Mouse (Mus musculus): ENCODE measurements around the gene Slc27a2.
"Not testable (repeated sequence)": the region's sequence is repeated elsewhere in the genome, so short reads cannot be mapped to it uniquely, and the experiment has no call there.

Gene Slc27a2

DNA sequence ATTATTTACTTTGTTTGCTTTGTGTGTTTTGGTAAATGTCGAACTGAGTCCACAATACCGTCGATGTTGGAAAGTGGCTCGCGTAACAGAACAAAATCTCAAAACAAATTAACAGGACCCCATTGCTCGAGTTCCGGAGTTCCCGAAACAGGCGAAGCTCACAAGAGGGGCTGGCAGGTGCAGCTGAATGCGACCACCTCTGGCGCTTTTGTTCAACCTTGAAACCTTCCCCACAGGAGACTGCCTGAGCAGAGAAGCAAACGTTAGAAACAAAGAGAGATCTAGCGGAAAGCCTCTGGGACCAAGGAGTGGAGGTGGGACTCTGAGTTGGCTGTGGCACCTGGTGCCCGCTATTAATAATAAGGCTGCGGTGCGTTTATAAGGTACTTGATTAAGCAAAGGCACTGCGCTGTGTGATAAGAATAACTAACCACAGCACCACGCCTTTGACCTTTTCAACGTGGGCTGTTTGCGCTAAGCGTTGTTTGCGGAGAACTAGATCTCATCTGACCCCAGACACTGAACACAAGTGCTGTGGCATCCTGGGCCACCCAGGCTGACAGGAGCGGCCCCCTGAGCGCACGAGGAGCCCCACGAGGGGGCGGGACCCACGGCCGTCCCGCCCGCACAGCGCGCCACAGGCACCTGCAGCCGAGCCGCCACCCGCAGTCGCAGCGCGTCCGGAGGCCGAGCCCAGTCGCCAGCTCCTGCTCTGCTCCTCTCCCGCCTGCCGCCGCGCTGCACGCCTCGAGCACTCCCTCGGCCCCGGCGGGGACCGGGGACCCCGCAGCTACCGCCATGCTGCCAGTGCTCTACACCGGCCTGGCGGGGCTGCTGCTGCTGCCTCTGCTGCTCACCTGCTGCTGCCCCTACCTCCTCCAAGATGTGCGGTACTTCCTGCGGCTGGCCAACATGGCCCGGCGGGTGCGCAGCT lies at the start of gene Slc27a2:
Slc27a2 (plus strand) TSS at position 51 of the 934 bp plus-strand sequence.
- no peak for DNase-seq (ENCODE audit: low spot score in 2 of 2)

DNA sequence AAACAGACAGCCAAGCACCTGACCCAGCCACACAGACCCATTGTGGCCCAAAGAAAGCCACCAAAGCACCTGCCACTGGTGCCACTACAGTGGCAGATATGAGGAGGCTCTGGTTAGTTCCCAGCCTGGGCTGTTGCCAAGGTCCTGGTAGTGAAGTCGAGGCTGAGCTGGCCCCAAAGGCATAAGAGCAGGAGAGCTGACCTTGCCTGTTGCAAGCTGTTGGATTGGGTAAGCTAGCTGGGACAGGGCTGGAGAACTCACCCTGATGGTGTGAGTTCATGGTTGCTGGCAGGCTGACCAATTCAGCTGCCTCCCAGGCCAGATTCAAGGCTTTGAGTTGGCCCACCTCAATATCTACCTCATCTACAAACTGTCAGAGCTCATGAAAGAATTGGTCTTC lies 47.1 kb upstream of the Slc27a2 start:
- no peak for DNase-seq (ENCODE audit: low spot score in 2 of 2)

DNA sequence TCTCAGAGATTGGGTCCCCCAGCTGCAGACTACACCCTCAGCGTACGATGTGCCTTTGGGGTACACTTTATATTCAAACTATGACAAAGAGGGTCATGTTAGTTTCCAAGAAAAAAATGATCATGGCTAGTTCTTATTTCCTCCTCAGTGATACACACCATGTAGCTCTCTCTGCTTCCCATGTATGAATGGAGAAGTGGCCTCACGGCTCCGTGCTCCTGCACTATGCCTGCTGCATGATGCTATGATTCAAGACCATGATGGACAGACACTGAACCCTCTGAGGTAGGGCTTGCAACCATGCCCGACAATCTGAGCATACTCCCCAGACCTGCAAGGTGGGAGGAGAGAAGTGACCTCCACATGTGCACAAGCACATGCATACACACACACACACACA lies 44.7 kb upstream of the Slc27a2 start:
- no peak for DNase-seq (ENCODE audit: low spot score in 2 of 2)

DNA sequence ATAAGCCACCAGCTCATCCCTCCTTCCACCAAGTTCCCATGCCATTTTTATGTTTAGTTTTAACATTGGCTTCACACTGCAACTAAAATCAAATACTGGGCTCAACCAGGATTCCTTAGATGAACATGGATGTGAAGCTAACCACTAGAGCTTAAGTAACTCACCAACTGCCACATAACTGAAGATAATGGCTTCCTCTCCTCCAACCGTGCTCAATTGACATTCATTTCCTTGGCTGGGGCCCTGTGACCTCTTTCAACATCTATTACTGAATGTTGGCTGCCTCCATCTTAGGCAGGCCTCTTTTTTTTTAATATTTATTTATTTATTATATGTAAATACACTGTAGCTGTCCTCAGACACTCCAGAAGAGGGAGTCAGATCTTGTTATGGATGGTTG lies 44.0 kb upstream of the Slc27a2 start:
- no peak for DNase-seq (ENCODE audit: low spot score in 2 of 2)

DNA sequence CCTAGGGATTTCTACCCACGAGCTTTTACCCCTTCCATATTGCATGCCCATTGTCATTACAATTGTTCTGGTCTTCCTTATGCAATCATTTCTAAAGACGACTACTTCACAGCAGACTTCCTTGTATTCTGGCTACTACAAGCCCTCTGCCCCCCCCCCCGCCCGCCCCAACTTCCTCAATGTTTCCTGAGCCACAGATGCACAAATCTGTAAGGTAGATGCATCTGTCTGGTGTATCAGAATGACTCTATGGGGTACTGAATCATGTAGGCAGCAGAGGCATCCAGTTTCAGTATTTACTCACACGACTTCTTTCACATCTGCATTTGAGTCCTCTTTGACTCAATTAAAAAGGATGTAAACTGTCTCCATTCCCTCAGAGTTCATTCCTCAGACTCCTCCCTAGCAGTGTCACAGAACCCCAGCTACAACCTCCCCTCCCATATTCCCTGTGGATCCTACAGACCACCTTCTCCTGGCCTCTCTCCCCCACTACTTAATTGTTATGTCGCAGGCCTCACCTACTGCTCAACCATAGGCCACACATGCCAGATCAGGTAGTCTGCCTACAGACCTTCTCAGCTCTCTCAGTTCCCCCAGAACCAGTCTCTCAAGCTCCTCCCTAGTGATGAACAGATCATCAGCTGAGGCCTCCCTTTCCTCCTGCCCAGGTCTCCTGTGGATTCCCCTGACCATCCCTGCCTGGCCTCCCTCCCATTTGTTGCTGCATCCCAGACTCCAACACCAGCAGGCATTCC lies 37.0 kb upstream of the Slc27a2 start:
- DNase-seq (ENCODE audit: low spot score in 2 of 2) = no peak

DNA sequence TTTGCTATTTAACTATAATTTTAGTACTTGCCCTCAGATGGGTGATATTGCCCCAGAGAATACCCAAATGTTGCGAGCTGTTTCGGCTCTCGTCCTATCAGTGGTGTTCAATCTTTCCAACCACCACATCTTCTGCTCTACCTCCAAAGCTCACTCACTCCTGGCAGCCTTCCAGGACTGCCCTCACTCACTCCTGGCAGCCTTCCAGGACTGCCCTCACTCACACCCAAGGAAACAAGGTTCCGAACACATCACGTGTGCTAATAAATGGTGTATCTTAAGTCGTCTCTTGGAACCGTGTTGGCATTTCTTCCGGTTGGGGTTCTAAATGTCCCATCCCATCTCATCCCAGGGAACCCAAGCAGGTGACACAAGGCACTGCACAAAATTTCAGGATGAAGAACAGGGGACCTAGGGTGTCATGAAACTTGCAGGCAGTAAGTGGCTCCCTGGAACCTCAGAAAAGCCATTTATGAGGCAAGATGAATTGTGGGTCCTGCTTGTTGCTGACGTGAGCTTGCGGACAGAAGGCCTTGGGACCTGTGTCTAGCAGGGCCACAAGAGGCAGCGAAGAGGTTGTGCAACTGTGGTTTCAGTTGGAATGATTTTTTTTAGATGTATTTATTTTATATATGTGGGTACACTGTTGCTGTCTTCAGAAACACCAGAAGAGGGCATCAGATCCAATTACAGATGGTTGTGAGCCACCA lies 32.2 kb upstream of the Slc27a2 start:
- DNase-seq (ENCODE audit: low spot score in 2 of 2) = no peak

DNA sequence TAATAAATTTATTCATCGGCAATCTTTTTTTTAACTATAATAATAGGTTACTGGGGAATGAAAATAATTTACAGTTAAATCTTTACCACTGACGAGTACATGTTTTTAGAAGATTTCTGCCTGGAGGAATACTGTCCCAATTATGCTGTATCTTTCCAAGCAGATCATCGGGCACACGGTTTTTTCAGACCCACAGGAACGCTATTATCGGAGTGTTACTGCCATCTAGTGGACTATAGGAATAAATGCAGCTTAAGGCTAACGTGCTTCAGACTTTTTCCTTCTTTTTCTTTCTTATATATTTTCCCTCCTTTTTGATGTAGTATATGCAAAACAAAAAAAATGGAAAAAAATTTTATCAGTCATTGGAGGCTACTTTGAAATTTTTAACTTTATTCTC lies 31.4 kb upstream of the Slc27a2 start:
- DNase-seq (ENCODE audit: low spot score in 2 of 2) = no peak

DNA sequence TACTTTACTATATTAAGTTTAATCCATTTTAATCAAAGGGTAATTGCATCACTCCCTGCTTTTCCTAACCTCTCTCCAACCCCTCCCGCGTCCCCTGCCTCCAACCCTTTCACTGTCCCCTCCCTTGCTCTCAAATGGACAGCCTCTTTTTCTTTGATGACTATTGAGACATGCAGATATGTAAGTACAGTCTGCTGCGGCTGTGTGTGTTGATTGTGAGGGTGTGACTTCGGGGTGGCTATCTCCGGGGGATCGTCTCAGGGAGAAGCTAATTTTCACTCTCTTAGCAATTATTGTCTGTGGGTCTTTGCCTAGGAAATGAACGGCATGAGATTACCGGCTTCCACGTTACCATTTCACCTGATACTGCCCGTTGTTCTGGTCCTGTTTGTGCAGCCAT lies 30.7 kb upstream of the Slc27a2 start:
- DNase-seq (ENCODE audit: low spot score in 2 of 2) = no peak

DNA sequence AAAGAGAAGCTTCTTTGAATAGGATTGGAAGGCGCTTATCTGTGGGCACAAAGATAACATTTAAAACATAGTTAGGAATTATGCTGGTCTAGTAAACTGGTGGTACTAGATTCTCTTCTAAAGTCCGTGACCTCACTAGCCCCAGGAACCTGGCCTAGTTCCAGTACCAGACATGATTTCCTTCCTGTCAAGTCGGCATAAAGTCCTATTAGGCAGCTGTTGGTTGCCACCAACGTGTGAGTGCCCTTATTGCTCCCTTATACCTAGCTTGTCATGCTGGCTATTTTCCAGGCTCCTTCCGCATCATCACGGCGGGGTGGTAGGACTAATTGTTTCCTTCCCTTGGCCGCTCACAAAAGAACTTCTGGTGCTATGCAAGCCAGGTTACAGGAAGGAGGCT lies 30.2 kb upstream of the Slc27a2 start:
- DNase-seq (ENCODE audit: low spot score in 2 of 2) = no peak

DNA sequence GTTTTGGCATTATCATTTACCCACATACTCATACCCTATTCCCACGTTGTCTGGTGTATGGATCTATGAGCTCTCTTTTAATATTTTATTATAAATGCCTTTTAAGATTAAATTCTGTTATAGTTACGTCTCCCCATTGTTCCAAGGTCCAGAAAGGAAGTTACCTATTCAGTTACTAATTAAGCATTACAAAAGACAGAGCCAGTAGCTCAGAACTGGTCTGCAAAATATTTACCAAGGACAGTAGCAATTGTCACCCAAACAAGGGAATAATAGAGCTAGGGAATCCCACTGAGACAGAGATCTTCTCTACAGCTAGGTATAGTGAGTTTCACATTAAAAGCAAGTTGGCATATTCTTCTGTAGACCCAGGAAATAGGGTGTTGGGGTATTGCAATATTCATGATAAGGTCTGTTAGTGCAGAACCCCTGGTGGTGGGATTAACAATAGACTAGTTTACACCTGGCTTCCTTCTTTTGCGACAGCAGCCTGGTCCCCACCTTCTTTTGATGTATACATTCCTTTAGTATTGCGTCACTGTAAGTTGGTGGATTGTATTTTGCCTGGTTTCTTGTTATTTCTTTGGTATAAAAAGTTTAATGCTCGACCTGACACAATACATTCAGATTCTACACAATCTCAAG lies 29.0 kb upstream of the Slc27a2 start:
- not testable (repeated sequence) for DNase-seq (ENCODE audit: low spot score in 2 of 2)

DNA sequence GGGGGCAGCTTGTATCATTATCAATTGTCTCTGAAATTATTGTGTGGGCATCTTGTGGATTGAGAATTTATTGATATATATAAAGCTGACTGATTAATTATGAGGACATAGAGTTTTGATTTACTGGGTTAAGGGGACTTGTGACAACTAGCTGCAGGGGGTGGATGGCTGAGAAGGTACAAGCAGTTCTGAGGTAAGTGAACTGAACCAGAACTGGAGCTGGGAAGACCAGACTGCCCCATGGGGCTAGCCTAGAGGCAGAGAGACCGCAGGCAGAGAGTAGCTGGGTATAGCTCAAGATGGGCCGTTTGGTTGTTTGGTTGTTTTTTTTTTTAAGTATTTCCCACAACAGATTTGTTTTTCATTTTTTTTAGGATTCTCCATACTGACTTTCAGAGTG lies 27.9 kb upstream of the Slc27a2 start:
- DNase-seq (ENCODE audit: low spot score in 2 of 2) = no peak

DNA sequence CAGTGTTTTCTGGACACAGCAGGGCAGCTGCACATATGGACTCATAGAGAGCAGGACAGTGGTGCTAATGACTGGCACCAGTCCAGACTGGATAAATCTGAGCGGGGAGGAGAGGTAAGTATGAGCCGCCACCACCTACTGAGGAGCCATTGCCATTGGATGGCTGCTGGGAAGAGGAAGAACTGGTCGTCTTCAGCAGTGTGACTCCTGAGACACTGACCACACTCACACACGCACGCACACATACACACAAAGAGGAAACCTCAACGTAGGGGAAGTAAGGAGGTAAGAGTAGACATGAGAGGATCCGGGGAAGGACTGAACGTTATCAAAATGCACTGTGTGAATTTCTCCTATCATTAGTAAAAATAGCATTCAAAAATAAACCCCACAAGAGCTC lies 24.7 kb upstream of the Slc27a2 start:
- DNase-seq (ENCODE audit: low spot score in 2 of 2) = no peak

DNA sequence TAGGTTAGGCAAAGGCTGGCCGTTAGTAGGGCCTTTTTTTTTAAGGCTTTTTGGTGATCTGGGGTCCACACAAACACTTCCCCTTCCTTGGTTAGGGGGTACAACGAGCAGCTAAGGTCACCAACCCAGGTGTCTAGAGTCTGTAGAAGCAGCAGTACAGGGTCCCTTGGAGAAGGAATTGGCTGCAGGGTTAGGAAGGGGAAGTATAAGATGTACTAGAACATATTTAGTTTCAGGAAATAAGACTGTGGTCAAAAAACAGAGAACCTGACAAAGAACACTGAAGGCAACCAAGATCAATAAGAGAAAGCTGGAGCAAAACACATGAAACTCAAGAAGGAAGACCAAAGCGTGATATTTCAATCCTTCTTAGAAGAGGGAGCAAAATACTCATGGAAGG lies 21.6 kb upstream of the Slc27a2 start:
- no peak for DNase-seq (ENCODE audit: low spot score in 2 of 2)

DNA sequence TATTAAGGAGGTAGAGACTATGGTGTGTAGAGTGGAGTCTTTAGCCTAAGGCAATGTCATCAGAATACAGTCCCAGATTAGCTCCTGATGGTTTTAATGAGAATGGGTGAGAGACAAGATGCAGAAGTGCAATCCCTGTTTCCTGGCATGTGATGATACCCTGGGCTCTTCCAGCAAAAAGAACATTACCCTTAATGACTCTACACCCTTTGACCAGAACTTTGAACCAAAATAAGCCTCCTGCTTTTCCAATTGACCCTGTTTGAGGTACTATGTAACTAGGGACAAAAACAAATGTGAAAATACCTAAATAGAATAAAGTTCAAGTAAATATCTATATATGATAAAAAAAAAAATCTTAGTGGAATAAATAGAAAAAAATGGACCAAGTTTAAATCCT lies 14.6 kb upstream of the Slc27a2 start:
- DNase-seq (ENCODE audit: low spot score in 2 of 2) = no peak

DNA sequence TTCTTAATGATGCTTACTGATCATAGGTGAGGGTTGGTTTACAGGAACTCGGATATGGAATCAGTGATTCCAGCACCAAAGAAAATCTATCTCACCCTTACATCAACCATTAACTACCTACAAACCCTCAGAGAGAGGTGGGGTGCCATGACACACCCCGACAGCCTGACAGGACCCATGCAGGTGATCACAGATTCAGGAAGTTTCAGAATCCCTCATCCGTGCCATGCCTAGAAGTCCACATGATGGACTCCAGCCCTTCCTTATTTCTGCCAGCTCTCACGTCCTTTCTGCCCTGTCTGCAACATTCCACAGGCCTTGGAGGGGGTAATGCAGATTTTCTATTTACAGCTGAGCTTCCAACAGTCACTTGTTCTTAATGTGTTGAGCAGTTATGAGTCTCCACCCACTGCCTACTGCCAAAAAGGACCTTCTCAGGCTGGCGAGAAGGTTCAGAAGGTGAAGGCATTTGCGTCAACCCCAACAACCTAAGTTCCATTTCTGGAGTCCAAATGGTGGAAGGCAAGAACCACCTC lies 11.7 kb upstream of the Slc27a2 start:
- DNase-seq (ENCODE audit: low spot score in 2 of 2) = no peak

DNA sequence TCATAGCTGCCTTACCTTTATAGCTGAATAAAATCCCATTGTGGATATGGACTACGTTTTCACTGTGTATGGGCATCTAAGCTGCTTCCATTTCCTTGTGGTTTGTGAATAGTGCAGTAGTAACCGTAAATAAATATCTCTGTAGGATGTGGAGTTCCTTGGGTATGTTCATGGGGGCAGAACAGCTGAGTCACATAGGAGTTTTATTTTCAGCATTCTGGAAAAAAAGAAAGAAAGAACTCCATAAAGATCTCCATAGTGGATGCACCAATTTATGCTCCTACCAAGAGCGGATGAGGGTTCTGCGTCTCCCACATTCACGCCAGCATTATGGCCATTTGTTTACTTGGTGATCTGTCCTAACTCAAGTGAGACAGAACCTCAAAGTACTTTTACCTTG lies 10.0 kb upstream of the Slc27a2 start:
- no peak for DNase-seq (ENCODE audit: low spot score in 2 of 2)

DNA sequence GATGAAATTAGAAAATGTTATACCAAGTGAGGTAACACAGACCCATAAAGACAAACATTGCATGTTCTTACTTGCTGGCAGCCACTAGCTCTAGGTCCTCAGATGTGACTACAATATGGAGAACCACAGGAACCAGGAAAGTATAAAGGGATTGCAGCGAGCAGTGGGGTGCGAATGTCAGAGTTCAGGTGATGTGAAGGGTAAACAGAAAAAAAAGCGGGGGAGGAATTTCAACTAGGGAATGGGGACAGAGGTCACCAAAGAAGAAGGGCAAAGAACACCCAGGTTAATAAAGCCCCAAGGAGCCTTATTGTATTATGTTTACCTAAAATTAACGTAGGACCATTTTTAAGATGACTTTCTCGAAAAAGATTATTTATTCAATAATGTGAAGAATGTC lies 6.9 kb upstream of the Slc27a2 start:
- no peak for DNase-seq (ENCODE audit: low spot score in 2 of 2)

DNA sequence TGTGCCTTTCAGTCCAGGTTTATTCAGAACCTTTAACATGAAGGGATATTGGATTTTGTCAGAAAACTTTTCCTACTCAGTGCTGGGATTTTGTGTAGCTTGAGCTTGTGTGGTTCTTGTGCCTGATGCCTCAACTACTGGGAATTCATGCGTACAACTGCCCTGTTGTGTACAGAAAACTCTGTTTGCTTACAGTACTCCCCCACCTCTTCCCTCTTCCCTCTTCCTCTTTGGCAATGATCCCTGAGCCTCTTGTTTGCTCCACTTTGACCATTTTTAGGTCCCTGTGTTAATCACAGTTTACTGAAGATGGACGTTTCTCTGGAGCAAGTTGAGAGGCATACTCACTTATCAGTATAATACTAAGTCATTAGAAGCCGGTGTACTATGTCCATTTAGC lies 5.8 kb upstream of the Slc27a2 start:
- DNase-seq (ENCODE audit: low spot score in 2 of 2) = no peak

DNA sequence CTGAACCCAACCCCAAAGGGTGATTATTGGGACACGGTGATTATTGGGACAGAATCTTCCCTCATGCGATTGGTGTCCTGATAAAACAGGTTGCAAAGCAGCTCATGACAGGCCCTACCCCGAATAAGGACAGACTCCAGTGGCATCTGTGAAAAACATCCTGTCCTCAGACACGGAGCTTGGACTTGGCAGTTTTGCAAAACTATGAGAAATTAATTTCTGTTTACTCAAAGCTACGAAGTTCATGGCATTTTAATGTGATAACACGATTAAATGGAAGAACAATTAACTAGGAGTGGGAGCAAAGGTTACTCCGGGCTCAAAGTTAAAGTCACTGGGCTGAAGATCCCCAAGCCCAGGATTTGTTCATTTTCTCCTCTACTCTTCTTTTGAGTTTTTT lies 2.5 kb upstream of the Slc27a2 start:
- DNase-seq (ENCODE audit: low spot score in 2 of 2) = no peak

DNA sequence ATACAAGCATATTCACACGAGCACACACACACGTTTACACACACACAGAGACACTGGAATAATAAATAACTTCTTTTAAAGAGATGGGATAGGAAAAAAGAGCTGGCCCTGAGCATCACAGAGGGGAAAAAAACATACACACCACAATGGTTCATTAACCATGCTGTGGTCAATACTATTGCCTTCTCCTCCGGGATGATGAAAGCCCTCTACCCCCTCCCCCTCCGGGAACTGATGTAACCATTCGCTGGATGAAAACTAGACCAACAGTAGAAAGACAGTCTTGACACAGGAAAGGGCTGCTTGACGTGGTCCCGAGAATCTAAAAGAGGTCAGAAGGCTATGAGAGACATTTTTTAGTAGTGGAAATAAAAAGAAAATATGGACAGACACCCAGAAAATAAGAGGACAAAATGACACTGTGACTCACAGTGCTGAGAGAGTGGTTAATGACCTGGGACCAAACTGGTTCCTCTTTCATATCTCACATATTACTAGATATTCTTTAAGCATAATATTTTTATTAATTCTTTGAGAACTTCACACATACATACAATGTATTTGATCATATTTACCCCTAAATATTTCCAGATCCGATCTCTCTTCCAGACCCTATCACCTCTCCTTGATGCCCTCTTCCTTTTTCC lies 840 bp upstream of the Slc27a2 start:
- DNase-seq (ENCODE audit: low spot score in 2 of 2) = no peak

DNA sequence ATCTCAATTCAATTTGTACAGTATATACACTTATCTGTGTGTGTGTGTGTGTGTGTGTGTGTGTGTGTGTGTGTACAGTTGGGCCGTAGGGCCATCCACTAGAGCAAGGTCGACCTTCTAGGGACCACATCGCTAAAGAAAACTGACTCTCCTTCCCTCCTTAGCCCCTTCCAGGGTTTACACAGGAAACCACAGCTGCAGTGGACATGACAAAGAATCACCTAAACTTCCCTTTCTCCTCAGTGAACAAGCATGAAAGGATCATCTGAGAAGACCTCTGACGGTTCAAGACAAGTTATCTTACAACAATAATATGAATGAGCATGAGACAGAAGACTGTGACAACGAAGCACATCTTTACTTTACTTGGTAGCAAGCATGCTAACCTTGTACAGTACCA lies 311 bp upstream of the Slc27a2 start:
- DNase-seq (ENCODE audit: low spot score in 2 of 2) = no peak

Measured in urinary bladder, postnatal 36 days (tissue).